Mouse (Mus musculus) C3H10T1/2 (cell line): ENCODE measurements around the gene Snrpa1. TPM values are rescaled to one million over a fixed set of nuclear protein-coding genes. Genes with fewer than 3 reads are reported as not detected.

Source experiments
- polyA plus RNA-seq, 2 experiments: library from polyadenylated mRNA; unstranded; fragments of >200 nt; fragmentation: generic; extraction: Trizol; gene quantifications; one replicate each; pipeline ENCODE4 v1.2.1; 2012; ENCODE audit warnings: missing spikeins in 2 of 2

Snrpa1 gene
- polyA plus RNA-seq = 10 to 100 TPM; 42.3 to 51.9 TPM

DNA sequence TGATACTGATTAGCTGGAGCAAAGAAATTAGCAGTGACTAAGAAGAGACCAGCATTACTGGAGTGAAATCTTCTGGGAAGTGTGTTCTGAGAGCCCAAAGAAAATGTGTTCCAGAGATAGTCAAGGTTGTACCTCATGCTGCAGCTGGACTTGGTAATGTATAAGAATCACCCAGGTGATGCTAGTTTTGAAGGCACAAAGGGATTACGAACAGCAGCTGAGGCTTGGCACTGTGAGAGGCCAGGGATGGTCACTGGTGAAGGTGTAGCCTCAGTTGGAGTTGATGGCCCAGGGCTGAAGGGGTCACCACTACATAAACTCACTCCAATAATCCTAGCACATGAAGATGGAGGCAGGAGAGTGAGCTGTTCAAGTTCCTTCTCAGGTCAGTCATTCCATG lies at the start of gene Snrpa1:
Gene Snrpa1 (plus strand): TSS at position 301 of the 400 bp plus-strand sequence.

DNA sequence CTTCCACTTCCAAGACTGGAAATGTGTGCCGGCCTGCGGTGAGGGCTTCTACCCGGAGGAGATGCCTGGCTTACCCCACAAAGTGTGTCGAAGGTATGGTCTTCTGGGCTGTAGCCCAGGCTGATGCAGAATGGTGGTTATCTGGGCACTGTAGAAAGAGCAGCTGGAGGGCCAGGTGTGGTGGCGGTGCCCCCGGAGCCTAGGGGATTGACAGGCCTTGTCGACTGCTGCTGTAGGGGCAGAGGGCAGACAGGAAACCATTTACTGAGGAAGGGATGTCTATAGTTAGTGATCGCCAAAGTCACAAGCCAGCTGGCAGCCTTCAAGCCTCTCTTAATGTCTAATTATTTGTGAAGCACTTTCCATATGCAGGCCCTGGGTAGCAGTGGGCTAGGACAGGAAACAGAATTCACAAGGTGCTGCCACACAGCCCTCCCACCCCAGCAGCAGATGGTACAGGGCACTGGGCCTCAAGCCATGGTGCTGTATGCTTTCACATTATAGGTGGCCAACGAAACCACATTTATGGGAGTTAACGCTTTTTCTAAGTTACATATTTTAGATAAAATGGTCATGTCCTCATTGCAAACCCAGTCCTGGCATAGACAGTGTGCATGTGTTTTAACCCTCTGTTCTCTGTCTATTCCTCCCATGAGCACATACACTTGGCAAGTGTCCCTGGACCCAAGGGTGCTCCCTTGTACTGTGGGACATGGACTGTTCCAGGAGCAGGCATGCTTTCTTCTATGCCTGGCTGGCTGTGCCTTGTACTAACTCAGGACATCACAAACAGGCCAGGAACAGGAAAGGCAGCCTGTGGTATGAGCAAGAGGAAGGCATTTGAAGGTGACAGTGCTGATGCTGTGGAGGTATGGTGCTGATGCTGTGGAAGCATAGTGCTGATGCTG lies 15.0 kb upstream of the Snrpa1 start, which contains the start of gene Gm45213:
Gene Gm45213 (plus strand): TSS at position 51 of the 908 bp plus-strand sequence.

DNA sequence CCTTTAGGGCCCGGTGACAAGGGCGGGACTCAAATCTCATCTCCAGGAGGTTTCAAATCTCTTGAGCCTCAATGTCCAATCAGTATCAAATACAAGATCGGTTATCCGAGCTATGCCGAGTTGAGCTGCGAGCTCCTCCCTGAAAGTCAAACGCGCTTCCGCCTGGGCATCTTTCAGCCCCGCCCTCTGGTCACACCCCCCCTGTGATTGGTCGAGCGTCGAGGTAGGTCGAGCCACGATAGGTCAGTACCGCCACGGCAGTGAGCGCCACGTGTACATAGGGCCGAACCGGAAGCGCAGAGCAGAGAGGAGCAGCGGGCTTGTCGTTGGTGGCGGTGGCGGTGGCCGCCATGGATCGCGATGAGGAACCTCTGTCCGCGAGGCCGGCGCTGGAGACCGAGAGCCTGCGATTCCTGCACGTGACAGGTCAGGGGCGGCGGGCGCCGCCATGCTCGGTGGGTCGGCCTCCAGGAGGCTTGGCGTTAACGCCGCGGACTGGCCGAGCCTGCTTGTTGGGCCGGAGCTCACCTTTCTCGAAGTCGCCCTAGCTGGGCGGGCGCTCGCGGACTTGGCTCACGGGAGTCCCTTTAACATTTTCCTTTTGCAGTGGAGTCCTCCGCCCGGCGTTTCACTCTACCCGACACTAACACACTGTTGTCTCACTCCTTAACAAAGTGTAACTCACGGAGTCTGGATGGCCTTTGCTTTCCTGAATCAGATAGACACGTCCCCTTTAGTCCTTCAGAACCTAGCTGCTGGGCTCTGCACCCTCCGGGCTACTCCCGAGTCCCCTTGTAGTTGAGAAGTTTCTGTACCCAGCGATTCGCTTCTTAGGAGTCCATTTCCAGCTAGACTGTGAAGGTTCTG lies 20.8 kb downstream of the Snrpa1 start, which contains the start of gene Selenos:
Gene Selenos (plus strand): TSS at position 286 of the 867 bp plus-strand sequence.

DNA sequence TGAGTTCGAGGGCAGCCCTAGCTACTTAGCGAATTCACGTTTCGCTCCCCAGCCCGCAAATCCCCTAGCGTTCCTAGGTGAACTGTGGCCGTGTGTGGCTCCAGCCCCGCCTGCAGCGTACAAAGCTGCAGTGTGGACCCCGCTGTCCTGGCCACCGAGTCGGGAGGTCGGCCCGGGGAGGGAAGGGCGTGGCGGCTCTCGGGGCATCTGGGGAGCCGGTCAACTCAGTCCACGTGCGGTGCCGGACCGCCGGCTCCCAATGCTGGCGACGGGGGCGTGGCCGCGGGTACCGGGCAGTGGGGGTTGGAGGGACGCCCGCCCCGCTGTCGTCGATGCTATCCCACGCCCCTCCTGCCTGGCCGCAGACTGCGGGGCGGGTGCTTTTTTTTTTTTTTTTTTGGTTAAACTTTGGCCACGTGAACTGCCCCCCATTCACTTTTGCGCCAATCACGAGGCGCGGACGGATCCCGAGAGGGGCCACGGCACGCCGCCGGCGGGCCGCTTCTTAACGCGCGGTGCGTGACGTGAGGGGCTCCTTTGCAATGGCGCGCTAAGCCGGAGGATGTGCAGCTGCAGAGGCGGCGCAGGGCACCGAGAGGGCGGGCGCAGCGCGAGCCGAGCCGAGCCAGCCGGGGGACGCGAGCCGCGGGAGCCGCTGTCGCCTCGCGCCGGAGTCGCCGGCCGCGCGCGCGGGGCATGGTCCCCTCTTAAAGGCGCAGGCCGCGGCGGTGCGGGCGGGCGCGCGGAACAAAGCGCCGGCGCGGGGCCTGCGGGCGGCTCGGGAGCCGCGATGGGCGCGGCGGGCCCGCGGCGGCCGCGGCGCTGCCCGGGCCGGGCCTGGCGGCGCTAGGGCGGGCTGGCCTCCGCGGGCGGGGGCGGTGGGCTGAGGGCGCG lies 50.4 kb downstream of the Snrpa1 start, which contains the start of gene Chsy1:
Gene Chsy1 (plus strand): TSS at position 555 of the 894 bp plus-strand sequence.

Other genes with a start within 250 kb of the Snrpa1 start
- under 1 TPM; 0.08 to 0.61 TPM for gene Pcsk6, start 197.3 kb upstream of the Snrpa1 start, polyA plus RNA-seq
- not detected for gene Gm45213, start 15.4 kb upstream of the Snrpa1 start, polyA plus RNA-seq
- gene Selenos, start 20.6 kb downstream of the Snrpa1 start, polyA plus RNA-seq = 10 to 100 TPM in 1 of 2 experiments, 1 to 10 TPM in 1; 7.0 to 80.0 TPM
- 10 to 100 TPM in 1 of 2 experiments, 1 to 10 TPM in 1; 1.3 to 13.7 TPM for gene Chsy1, start 50.5 kb downstream of the Snrpa1 start, polyA plus RNA-seq